Comparison of ENCODE assay signal across 8 mouse cellular contexts in genomic region chr10:79096706-79097105, GRCm38 (mm10). TPM values are rescaled to one million over a fixed set of nuclear protein-coding genes. Genes with fewer than 3 reads are reported as not detected.
A peak's percentile ranks its signal among the peaks of the same experiment; 100 is the strongest.
DNase-seq lines count a peak whose midpoint lies in the region; ATAC-seq and TF ChIP-seq lines count a peak whose summit lies in the region.

No protein-coding gene starts in this region.

- ATAC-seq in heart, embryonic 12.5 days (ENCODE audit: insufficient number of reproducible peaks, low FRiP score) = no peak
- no peak for ATAC-seq in G1E (ENCODE audit: extremely low read depth, insufficient number of reproducible peaks, low FRiP score, poor library complexity, severe bottlenecking)
- ATAC-seq in heart, embryonic 15.5 days (replicated peaks; ENCODE audit: insufficient number of reproducible peaks, insufficient read depth, low FRiP score, low read depth) = no peak

- WGBS in heart, embryonic 12.5 days = 8% methylated on average over 2 of the region's 2 CpGs
- WGBS in heart, embryonic 15.5 days = 6% methylated on average over 2 of the region's 2 CpGs
- 3% methylated on average over 2 of the region's 2 CpGs for WGBS in macrophage (ENCODE audit: missing documents)

- H3K4me3 ChIP-seq in heart, embryonic 12.5 days = peak overlapping the region; percentile 90
- H3K4me3 ChIP-seq in G1E (ENCODE audit: low read depth, low read length) (peak overlapping the region; percentile 75), macrophage (ENCODE audit: inconsistent target) (peak overlapping the region; percentile 65)
- peak overlapping the region; percentile 76 for H3K4me3 ChIP-seq in heart, embryonic 15.5 days

- H3K9me3 ChIP-seq in heart, embryonic 12.5 days (replicated peaks) = no peaks in the 10 kb centered on the region
- peaks cover 8% of the 10 kb centered on the region; the same call in 1 of the 2 replicates for H3K9me3 ChIP-seq in G1E (replicated peaks)
- H3K9me3 ChIP-seq in heart, embryonic 15.5 days (replicated peaks) = no peaks in the 10 kb centered on the region

- no peak for DNase-seq in heart, adult 11 months
- no peak for DNase-seq in G1E (ENCODE audit: low spot score)
- no peak for DNase-seq in right cerebral cortex, postnatal 14 days
- no peak for DNase-seq in thymus, adult 18-20 months
- no peak for DNase-seq in left cerebral cortex, postnatal 36 days (ENCODE audit: low spot score in 2 of 2)

- peak overlapping the region; percentile 82 for H3K4me2 ChIP-seq in heart, embryonic 12.5 days
- peak overlapping the region; percentile 57 for H3K4me2 ChIP-seq in heart, embryonic 15.5 days

- peaks cover 23% of the 10 kb centered on the region for H3K36me3 ChIP-seq in heart, embryonic 12.5 days
- peaks cover 12% of the 10 kb centered on the region for H3K36me3 ChIP-seq in G1E (replicated peaks)
- peaks cover 17% of the 10 kb centered on the region for H3K36me3 ChIP-seq in heart, embryonic 15.5 days
- H3K36me3 ChIP-seq in macrophage (ENCODE audit: inconsistent target) = peaks cover 7% of the 10 kb centered on the region

- no peak for TF ChIP-seq CTCF in G1E (IDR thresholded peaks at IDR 0.05; ENCODE audit: low read depth, low read length)

- H3K79me2 ChIP-seq in macrophage (ENCODE audit: inconsistent target) = peaks cover 6% of the 10 kb centered on the region; the same call in 1 of the 2 replicates

- intact Hi-C loops in left cerebral cortex, postnatal 36 days (cut with DNase I) = loop anchor here (5.0 kb wide), 1 partner anchor 339 kb away; no protein-coding TSS in a partner anchor

- peak overlapping the region; percentile 97 for H3K27ac ChIP-seq in heart, embryonic 12.5 days (ENCODE audit: poor library complexity, severe bottlenecking)
- peak overlapping the region; percentile 95 for H3K27ac ChIP-seq in heart, embryonic 15.5 days
- 0 out of 2 replicates have a peak overlapping the region, but pooled peaks have one; percentile 5 for H3K27ac ChIP-seq in macrophage

- H3K27me3 ChIP-seq in heart, embryonic 12.5 days (replicated peaks) = no peaks in the 10 kb centered on the region
- H3K27me3 ChIP-seq in G1E (ENCODE audit: insufficient read depth, low read length) = no peaks in the 10 kb centered on the region
- H3K27me3 ChIP-seq in heart, embryonic 15.5 days = no peaks in the 10 kb centered on the region

- H3K4me1 ChIP-seq in heart, embryonic 12.5 days (replicated peaks) = peaks cover 22% of the 10 kb centered on the region
- H3K4me1 ChIP-seq in G1E (ENCODE audit: insufficient read depth, low read depth, low read length) = 0 out of 2 replicates have a peak, but pooled peaks cover 2% of the 10 kb centered on the region
- peaks cover 16% of the 10 kb centered on the region for H3K4me1 ChIP-seq in heart, embryonic 15.5 days (replicated peaks)

- peak overlapping the region; percentile 92 for H3K9ac ChIP-seq in heart, embryonic 12.5 days
- H3K9ac ChIP-seq in heart, embryonic 15.5 days = peak overlapping the region; percentile 89

RNA-seq across cellular contexts. Expression of gene 2610008E11Rik, which starts 0.7 kb away (rescaled TPM):
- polyA plus RNA-seq in heart, embryonic 12.5 days (2016; fragmentation: Nextera tagmentation; extraction: Ambion mirVana) = 19.8 and 20.5 TPM in 2 replicates
- 18.7 and 19.3 TPM in 2 replicates for total RNA-seq in G1E (2014; fragmentation: Nextera tagmentation)
- total RNA-seq in G1E (2017) = 7.5 and 8.2 TPM in 2 replicates
- 0.22 and 0.56 TPM in 2 replicates for polyA plus RNA-seq in G1E (2012)
- polyA plus RNA-seq in heart, embryonic 15.5 days (2015; fragmentation: Nextera tagmentation; extraction: Ambion mirVana) = 14.8 and 16.2 TPM in 2 replicates
- total RNA-seq in macrophage (2018; cell fraction: chromatin; rRNA removed) = 10 to 100 TPM in 19 of 26 experiments, 1 to 10 TPM in 7; 4.2 to 51.6 (median 22.0) TPM
- 1 to 10 TPM in 23 of 26 experiments, under 1 TPM in 3; 0.61 to 6.8 (median 4.1) TPM for total RNA-seq in macrophage (2018; cell fraction: cytosol; rRNA removed)
- 10 to 100 TPM in 16 of 26 experiments, 1 to 10 TPM in 10; 2.2 to 37.0 (median 13.0) TPM for total RNA-seq in macrophage (2018; cell fraction: nucleus; rRNA removed)
- 4.2 to 6.6 TPM (median 4.8 TPM) in 3 replicates for polyA plus RNA-seq in macrophage (2018)
- total RNA-seq in left cerebral cortex, postnatal 36 days (2021) = 10 to 100 TPM; 19.2 to 25.8 TPM

RNA-seq across cellular contexts. Expression of gene Vmn2r80, which starts 51.9 kb away (rescaled TPM):
- not detected in 2 replicates for polyA plus RNA-seq in heart, embryonic 12.5 days (2016; fragmentation: Nextera tagmentation; extraction: Ambion mirVana)
- total RNA-seq in G1E (2014; fragmentation: Nextera tagmentation) (not detected in 2 replicates), G1E (2017) (0.11 and 0.12 TPM in 2 replicates)
- polyA plus RNA-seq in G1E (2012) (not detected in 2 replicates), macrophage (2018) (not detected in 3 replicates)
- polyA plus RNA-seq in heart, embryonic 15.5 days (2015; fragmentation: Nextera tagmentation; extraction: Ambion mirVana) = not detected in 2 replicates
- total RNA-seq in macrophage (2018; cell fraction: chromatin; rRNA removed) = not detected
- total RNA-seq in macrophage (2018; cell fraction: cytosol; rRNA removed) = not detected
- not detected for total RNA-seq in macrophage (2018; cell fraction: nucleus; rRNA removed)
- total RNA-seq in left cerebral cortex, postnatal 36 days (2021) = not detected

Comparison
In these comparisons a context has a peak if more than half of its experiments do, and no peak if none do; other contexts are left out.
1. H3K27ac ChIP-seq: peak in every context shown above with its lines; median percentile 97 in heart, embryonic 12.5 days; 95 in heart, embryonic 15.5 days; 5 in macrophage.